Mouse (Mus musculus) right cerebral cortex, adult 2 months (tissue): ENCODE data around the gene Slc26a6.

Source experiments
- DNase-seq, 2 experiments: peaks; one replicate each; pipeline ENCODE4 v3.0.0; 2021 to 2022; ENCODE audit warnings: low spot score in 2 of 2

Gene Slc26a6

GRCm38 (mm10) chr9:108852976-108853375 lies at the start of gene Slc26a6:
Gene Slc26a6, plus strand, starts transcription at chr9:108853283.
- DNase-seq: no peak

DNA sequence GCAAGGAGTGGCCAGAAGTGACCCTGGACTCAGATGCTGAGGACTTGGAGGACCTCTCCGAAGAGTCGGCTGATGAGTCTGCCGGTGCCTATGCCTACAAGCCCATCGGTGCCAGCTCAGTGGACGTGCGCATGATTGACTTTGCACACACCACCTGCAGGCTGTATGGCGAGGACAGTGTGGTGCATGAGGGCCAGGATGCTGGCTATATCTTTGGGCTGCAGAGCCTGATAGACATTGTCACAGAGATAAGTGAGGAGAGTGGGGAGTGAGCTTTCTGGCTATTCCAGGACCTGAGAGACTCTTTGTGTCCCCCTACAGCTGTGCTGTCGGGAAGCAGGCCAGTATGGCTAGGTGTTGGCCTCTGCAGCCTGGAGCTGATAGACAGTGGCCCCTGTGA lies 47.3 kb upstream of the Slc26a6 start:
- DNase-seq: no peak

DNA sequence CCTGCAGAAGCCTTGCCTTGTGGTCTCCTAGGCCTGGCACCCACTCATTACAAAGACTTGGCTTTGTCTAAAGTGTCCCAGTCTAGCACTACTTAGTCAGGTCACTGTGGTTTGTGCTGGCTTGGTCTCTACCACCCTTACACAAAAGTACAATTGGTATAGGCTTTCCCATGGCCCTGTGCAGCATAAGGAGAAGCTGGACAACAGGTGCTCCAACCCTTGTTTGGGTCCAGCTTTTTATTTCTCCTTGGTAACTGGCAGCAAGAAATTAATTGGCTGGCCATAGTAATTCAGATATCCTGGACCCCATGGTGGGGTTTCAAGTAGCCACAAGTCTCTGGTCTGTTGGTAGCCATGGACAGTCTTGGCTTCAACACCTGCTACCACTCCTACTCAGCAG lies 46.7 kb upstream of the Slc26a6 start:
- no peak for DNase-seq

GRCm38 (mm10) chr9:108806831-108807230 lies 46.3 kb upstream of the Slc26a6 start:
- DNase-seq: no peak

DNA sequence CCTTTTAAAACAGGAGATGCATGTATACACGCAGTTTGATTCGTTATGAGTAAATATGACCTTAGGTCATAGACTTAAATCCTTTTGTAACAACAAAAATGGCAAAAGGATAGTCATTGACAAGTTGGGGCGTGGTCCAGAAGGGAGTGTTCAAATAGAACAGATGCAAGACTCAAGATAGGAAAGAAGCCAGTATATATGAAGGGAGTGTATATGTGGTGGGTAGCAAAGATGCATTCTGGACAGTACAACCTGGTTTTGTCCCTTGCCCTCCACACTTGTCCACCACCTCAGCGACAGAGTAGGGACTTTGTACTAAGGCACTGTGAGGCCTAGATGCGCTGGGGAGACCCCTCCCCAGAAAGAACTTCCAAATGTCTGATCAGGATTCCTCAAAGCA lies 45.4 kb upstream of the Slc26a6 start:
- no peak for DNase-seq

DNA sequence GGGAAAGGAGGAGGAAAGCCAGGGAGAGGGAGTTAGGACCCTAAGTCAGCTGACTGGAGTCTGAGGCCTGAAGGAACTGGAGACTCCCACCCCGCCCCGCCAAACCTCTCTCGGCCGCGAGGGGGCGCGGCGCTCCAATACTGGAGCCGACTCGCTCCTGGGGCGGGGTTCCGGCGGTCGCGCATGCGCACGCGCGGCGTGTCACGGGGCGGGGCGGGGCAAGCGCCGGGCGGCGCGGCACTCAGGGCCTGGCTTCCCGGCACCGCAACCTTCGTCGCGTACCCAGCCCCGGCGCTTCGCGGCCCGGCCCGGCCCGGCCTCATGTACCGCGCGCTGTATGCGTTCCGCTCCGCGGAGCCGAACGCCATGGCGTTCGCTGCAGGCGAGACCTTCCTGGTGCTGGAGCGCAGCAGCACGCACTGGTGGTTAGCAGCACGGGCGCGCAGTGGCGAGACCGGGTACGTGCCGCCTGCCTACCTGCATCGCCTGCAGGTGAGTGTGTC lies 44.9 kb upstream of the Slc26a6 start, which contains the start of gene Nckipsd:
Gene Nckipsd, plus strand, starts transcription at position 206 of the 503 bp plus-strand sequence.
- DNase-seq: peak; percentile 93 to 95

DNA sequence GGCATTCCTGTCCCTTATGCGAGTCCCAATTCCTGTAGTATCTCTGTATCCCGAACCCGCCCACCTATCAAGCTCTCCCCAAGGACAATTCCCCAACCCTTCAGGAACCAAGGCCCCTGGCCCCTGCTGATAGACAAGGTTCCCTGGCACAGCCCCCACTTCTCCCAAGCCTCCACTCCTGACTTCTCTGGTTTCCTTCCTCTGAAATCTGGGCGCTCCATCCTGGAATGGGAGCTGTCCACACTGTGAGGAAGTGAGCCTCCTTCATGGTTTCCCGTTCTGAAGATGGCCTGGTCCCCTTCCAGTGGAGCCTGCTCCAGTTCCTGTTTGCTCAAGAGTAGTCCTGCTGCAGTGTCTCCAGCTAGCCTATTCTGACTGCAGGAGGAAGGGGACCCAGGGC lies 43.9 kb upstream of the Slc26a6 start:
- DNase-seq: no peak

DNA sequence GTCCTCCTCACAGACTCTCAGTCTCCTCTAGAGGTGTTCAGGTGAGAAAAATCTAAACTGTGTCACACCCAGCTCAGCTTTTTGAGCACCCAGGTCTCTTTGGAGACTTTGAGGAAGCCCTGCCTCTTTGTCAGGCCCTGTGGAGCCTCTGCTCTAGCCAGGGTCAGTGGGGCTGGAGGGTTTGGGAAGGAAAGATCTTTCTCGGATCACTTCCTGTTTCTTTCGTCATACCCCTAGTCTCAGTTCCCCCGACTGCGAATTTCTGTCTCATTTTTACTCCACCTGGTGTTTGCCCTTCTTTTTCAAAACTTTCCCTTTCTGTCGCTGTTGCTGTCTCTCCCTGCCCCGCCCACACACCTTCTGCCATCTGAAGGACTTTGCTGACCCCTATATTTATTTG lies 43.4 kb upstream of the Slc26a6 start:
- DNase-seq: no peak

DNA sequence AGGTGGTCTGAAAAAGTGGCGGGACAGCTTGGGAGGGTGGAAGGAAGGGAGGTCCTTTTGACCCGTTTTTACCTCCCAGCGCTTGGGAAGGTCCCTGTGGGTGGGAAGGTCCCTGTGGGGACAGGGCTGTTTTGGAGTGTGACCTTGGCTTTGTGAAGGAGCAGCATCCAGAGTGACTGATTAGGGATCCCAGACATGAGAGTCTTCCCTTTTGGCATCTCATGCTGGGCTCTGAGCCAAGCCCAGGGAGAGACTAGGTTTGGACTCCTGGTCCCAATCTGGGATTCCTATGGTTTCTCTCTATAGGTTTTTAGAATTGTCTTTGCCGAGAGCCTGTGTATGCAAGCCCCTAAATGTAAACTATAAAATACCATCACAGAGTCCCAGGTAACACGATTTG lies 42.6 kb upstream of the Slc26a6 start:
- DNase-seq: no peak

- no peak for DNase-seq
Measured at GRCm38 (mm10) chr9:108815557-108815956, 37.5 kb upstream of the Slc26a6 start.

GRCm38 (mm10) chr9:108819495-108819894 lies 33.6 kb upstream of the Slc26a6 start:
- peak; percentile 58 to 59 for DNase-seq

GRCm38 (mm10) chr9:108820077-108820476 lies 33.0 kb upstream of the Slc26a6 start:
- no peak for DNase-seq

- DNase-seq: peak; percentile 32 to 44
Measured at GRCm38 (mm10) chr9:108824144-108824685, 28.9 kb upstream of the Slc26a6 start.

GRCm38 (mm10) chr9:108824755-108825413 lies 28.2 kb upstream of the Slc26a6 start:
- peak; percentile 88 to 91 for DNase-seq

GRCm38 (mm10) chr9:108825820-108826699 lies 27.0 kb upstream of the Slc26a6 start, which contains the start of gene Celsr3:
Gene Celsr3, plus strand, starts transcription at chr9:108826320.
- DNase-seq: peak; percentile 90 to 97

DNA sequence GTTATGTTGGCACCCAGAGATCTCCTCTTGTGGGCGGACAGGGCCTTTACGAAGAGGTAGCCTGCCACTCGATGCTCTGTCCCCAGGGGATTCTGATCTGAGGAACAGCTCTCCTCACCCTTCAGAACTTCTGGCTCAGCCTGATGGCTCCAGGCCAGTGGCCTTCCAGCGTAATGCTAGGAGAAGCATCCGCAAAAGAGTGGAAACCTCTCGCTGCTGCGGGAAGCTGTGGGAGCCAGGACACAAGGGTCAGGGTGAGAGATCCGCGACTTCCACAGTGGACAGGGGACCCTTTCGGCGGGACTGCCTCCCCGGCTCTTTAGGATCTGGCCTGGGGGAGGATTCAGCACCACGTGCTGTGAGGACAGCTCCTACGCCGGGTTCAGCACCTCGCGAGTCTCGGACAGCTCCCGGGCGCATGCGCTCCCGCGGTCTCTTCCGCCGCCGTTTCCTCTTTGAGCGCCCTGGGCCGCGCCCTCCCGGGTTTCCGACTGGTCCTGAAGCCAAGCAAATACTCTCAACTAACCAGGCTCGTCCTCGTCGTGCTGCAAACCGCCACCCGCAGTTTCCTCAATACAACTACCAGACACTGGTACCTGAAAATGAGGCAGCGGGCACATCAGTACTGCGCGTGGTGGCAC lies 26.3 kb upstream of the Slc26a6 start:
- peak; percentile 63 to 65 for DNase-seq

DNA sequence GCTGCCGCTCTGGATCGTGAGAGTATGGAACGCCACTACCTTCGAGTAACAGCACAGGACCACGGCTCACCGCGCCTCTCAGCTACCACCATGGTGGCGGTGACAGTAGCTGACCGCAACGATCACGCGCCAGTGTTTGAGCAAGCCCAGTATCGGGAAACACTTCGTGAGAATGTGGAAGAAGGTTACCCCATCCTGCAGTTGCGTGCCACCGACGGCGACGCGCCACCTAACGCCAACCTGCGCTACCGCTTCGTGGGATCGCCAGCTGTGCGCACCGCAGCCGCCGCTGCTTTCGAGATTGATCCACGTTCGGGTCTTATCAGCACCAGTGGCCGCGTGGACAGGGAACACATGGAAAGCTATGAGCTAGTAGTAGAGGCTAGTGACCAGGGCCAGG lies 25.6 kb upstream of the Slc26a6 start:
- no peak for DNase-seq

DNA sequence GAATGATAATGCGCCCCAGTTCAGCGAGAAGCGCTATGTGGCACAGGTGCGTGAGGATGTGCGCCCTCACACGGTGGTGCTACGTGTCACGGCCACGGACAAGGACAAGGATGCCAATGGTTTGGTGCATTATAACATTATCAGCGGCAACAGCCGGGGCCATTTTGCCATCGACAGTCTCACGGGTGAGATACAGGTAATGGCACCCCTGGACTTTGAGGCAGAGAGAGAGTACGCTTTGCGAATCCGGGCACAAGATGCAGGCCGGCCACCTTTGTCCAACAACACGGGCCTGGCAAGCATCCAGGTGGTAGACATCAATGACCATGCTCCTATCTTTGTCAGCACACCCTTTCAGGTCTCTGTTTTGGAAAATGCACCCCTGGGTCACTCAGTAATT lies 25.2 kb upstream of the Slc26a6 start:
- no peak for DNase-seq

DNA sequence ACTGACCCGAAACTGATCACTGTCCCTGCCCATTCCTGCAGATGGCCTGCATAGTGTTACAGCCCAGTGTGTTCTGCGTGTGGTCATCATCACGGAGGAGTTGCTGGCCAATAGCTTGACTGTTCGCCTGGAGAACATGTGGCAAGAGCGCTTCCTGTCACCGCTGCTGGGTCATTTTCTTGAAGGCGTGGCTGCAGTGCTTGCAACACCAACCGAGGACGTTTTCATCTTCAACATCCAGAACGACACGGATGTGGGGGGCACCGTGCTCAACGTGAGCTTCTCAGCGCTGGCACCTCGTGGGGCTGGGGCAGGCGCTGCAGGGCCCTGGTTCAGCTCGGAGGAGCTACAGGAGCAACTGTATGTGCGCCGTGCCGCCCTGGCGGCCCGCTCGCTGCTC lies 21.4 kb upstream of the Slc26a6 start:
- no peak for DNase-seq

GRCm38 (mm10) chr9:108832390-108833108 lies 20.5 kb upstream of the Slc26a6 start:
- peak; percentile 71 for DNase-seq

- DNase-seq: peak; percentile 53 to 60
Measured at GRCm38 (mm10) chr9:108842989-108843388, 10.1 kb upstream of the Slc26a6 start.
